Mouse (Mus musculus) thymus, postnatal 14 days (tissue): ENCODE results near the gene Gm813.
A peak's percentile ranks its signal among the peaks of the same experiment; 100 is the strongest.
"Not testable (repeated sequence)": the region's sequence is repeated elsewhere in the genome, so short reads cannot be mapped to it uniquely, and the experiment has no call there.

Experiments
- DNase-seq: peaks from one replicate; pipeline ENCODE4 v3.0.0; 2021

Gene Gm813

GRCm38 (mm10) chr16:58616878-58617277 is at the start of gene Gm813:
TSS of gene Gm813 (minus strand) at chr16:58616978.
- DNase-seq = no peak

DNA sequence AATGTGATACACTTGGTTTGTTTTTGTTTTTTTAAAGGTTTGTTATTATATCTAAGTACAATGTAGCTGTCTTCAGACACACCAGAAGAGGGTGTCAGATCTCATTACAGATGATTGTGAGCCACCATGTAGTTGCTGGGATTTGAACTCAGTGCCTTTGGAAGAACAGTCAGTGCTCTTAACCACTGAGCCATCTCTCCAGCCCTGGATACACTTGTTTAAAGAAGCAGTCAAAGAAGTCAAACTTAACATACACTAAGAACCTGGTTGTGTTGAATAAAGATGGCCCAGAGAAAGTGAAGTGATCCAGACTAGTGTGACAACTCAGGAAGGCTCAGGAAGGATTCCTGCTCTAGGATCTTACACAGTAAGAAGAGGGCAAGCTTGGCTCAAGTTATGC is 48.4 kb upstream of the Gm813 start:
- DNase-seq = not testable (repeated sequence)

- no peak for DNase-seq
These were observed 47.0 kb upstream of the Gm813 start for GRCm38 (mm10) chr16:58663816-58664215.

DNA sequence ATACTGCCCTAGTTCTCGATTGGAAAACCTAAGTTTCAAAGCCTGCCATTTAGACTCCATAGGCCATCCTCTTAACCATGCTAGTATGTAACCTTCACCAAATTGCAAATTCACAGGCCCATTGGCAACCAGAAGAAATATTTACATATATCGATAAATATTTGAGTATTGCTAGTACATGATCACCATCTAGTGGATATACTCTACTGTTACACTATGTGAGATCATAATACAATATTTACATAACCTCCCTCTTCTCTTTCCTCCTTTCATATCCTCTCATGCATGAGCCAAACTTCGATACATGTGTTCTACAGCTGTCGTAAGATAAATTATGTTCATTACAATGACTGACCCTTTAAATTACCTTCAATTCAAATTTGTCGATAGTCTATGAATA is 46.2 kb upstream of the Gm813 start:
- DNase-seq = no peak

- DNase-seq = no peak
These were observed 45.6 kb upstream of the Gm813 start for GRCm38 (mm10) chr16:58662287-58662791.

GRCm38 (mm10) chr16:58661826-58662225 is 45.0 kb upstream of the Gm813 start:
- no peak for DNase-seq

- no peak for DNase-seq
These were observed 41.9 kb upstream of the Gm813 start for GRCm38 (mm10) chr16:58658668-58659067.

GRCm38 (mm10) chr16:58656526-58656925 is 39.7 kb upstream of the Gm813 start:
- DNase-seq = no peak

DNA sequence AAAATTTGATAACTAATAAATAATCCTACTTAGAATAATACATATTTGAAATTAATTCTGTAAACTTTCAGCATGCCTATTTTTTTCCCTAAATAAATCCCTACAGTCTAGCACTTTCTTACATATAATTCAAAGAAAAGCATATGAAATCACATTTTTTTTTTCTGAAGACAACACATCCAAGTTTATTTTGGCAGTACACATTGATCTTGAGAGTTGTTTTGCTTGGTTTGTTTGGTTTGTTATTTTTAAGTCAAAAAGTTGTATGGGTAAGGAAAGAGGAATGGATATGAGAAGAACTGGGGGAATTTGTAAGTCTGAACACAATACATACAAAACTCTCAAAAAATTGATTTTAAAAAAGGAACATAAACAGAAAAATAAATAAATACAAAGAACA is 39.0 kb upstream of the Gm813 start:
- no peak for DNase-seq

- DNase-seq = no peak
These were observed 33.2 kb upstream of the Gm813 start for GRCm38 (mm10) chr16:58649979-58650378.

- no peak for DNase-seq
These were observed 22.0 kb upstream of the Gm813 start, which contains the start of gene E330017A01Rik for GRCm38 (mm10) chr16:58638689-58639175. TSS of gene E330017A01Rik (minus strand) at chr16:58638739.

DNA sequence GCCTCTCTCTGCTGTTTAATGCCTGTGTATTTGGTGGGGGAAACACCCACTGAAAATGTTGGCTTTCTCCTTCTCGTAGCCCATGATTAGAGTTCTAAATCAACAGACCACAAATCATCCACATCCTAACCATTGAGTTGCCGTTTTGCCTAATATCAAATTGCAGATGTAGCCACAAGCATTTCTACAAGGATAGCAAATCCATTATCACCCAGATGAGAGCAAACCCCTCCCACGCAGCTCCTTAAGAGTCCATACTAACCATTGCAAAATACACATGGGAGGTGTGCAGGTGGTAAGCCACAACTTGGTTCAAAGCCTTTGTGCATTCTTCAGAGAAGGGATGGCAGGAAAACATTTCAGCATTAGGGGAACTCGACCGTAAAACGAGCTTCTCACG is 21.2 kb upstream of the Gm813 start:
- no peak for DNase-seq

GRCm38 (mm10) chr16:58637448-58637847 is 20.7 kb upstream of the Gm813 start:
- no peak for DNase-seq

DNA sequence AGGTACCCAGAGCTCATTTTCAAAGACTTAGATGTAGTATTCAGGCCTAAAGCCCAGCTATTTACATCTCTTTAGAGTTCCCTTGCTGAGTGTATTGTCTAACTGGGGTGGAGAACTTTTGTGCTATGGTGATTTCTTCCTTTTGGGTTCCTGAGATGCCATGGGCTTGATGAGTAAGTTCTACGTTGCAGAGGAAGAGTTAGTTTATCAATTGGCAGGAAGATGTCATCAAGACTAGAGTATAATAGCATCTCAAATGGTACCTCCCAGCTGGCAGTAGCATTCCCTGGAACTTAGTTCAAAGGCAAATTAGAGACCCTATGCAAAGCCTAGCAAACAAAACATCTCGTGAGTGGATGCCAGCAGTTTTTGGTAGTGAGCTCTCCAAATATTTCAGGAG is 19.1 kb upstream of the Gm813 start:
- no peak for DNase-seq

- no peak for DNase-seq
These were observed 13.0 kb upstream of the Gm813 start for GRCm38 (mm10) chr16:58629736-58630135.

- no peak for DNase-seq
These were observed 12.2 kb upstream of the Gm813 start for GRCm38 (mm10) chr16:58628968-58629367.

DNA sequence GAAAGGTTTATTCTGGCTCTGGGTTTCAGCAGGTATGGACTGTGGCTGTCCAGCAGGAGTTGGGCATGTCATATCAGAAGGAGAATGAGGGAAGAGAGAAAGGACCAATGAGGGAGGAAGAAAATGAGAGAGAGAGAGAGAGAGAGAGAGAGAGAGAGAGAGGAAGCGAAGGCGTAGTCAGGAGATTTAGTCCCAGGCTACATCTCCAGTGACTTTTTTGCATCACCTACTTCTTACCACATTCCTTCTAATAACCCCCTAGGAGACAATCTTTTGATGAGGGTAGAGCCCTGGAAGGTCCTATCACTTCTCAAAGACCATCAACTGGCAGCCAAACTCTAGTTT is 11.5 kb upstream of the Gm813 start:
- DNase-seq = no peak

DNA sequence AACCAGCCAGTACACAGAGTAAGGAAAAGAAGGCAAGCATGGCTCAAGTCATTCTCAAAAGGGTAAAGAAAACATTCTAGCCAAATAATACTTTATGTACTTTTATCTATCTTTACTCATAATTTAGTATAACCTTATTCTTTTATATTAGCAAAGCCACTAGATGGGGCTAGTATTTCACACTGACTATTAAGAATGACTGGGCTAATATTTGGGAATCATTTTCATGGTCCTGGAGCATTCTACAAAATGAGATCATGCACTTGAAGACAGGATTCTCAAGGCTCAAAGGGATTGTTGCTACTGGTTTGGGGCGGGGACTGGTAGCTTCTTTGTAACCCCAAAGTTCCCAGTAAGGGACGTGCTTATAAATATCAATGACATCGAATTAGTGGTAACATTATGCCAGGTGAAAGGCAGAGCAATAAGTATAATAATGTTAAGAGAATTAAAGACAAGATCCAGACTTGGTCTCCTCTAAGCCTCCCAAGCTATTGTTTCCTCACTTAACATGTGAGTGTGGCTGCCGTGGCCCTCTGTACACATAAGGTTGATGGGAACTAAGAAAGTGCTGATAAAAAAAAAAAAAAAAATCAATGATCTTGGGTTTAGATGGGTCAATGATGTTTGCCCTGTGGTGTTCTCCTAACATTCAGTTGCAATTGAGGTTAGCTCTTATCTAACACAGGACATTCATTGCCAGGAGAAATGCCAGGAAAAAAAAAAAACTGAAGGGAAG is 11.0 kb upstream of the Gm813 start:
- DNase-seq = no peak

GRCm38 (mm10) chr16:58623944-58624343 is 7.2 kb upstream of the Gm813 start:
- peak; percentile 17 for DNase-seq

GRCm38 (mm10) chr16:58623114-58623513 is 6.3 kb upstream of the Gm813 start:
- DNase-seq = no peak

- DNase-seq = no peak
These were observed 5.6 kb upstream of the Gm813 start for GRCm38 (mm10) chr16:58622377-58622776.

DNA sequence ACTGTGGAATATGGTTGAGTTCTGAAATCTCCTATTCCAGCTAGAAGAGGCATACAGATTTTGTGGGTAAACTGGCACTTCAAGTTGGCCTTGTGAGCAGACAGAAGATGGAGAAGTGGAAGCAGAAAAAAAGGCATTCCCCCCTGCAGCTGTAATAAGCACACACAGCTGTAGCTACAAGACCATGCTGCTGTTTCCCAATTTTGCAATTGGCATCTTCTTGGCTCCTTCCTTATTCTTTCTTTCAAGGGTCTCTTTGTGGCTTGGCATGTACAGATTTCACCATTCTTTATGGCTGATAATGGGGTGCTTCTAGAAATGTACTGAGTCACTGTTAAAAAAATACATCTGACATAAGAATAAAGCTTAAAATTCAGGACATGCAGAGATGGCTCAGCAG is 568 bp upstream of the Gm813 start:
- no peak for DNase-seq

GRCm38 (mm10) chr16:58612969-58613368 is 3.8 kb downstream of the Gm813 start:
- DNase-seq = no peak

DNA sequence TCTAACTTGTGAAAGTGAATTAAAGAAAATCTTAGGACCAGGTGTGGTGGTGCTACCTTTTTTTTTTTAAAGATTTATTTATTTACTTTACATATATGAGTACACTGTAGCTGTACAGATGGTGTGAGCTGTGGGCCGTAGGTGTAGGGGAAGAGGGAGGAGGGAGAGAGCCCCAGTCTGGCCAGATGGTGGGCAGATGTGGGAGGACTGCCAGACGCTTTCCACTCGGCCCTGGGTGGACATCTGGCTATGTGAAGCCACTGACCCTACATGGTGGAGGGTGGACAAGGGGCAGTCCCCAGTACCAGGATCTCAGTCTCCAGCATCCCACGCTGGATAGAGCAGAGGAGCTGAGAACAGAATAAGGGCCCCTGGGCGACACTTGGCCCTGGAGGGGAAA is 9.7 kb downstream of the Gm813 start:
- DNase-seq = no peak

- DNase-seq = no peak
These were observed 12.1 kb downstream of the Gm813 start for GRCm38 (mm10) chr16:58604680-58605079.
